ENCODE assay signal across 13 mouse cellular contexts in the genomic region with DNA sequence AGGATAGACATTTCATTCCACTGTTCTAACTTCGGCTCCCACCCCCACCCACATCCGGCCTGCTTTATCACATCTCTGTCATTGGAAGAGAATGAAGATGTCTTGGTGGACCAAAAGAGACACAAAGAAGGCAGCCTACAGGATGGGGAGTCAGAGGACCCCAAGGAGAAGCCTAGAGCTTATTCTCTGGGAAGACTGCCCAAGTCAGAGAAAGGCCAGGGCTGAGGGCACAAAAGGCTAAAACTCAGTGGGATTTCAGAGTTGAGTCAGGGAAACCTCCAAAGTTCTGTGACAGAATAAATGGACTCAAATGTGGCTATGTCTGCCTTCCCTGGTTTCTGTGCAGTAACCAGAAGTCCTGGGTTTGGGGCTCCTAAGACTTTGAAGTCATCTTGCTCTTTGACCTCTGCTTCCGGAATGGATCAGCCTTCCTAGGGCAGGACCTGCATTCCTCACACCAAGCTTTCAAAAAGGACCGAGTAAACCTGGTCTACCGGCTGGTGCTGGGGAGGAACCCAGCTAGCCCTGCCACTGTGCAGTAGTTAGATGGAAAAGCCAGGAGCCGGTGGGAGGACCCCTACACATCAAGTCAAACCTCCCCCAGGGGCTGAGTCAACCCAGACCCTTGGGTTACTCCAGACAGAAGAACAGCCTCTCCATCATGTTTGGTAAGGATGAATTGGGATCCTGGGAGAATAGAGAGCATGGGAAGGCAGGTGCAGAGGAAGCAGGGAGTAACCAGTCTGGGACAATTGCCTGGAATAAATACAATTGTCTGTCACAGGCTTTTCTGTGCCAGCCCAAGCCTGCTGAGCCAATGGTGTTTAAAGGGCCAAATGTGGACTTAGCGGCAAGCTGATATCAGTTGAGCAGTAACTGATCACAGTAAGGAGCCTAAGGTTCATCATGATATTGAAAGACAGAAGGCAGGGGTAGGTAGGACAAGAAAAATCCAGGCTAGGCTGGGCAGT.
DNase-seq lines count a peak whose midpoint lies in the region; ATAC-seq and TF ChIP-seq lines count a peak whose summit lies in the region.
"Had no signal": no experiment of that assay in that cellular context is flagged by ENCODE, and none has a peak within 500 bp of the region (broad histone marks: within the 10 kb centered on the region; RNA-seq: fewer than 3 reads in every experiment).

No protein-coding gene starts in this region.

- TF ChIP-seq EP300 in heart, adult 2 months (IDR thresholded peaks at IDR 0.05; ENCODE audit: insufficient read depth, low read depth, low read length), result no peak

- no peak for TF ChIP-seq POLR2A in heart, adult 2 months (IDR thresholded peaks at IDR 0.05; ENCODE audit: insufficient read depth, low read depth, low read length)

- H3K9ac ChIP-seq in heart, adult 2 months (ENCODE audit: low read depth, low read length), result no peak overlapping the region
- H3K9ac ChIP-seq in heart, embryonic 11.5 days (ENCODE audit: low read depth, low read length), result no peak overlapping the region
- H3K9ac ChIP-seq: embryonic facial prominence, embryonic 13.5 days; limb, embryonic 15.5 days; lung, embryonic 14.5 days; midbrain, embryonic 15.5 days had no signal

- intact Hi-C loops in heart, adult 2 months (cut with DNase I), result no loop called here

- peaks cover 9% of the 10 kb centered on the region for H3K4me1 ChIP-seq in heart, adult 2 months (ENCODE audit: control insufficient read depth, insufficient read depth, low read length)
- H3K4me1 ChIP-seq in heart, embryonic 11.5 days (ENCODE audit: control insufficient read depth, insufficient read depth, low read length), result peaks cover 26% of the 10 kb centered on the region
- H3K4me1 ChIP-seq in brown adipose tissue, adult 24 weeks (ENCODE audit: control insufficient read depth, insufficient read depth, insufficient read length, low read length), result peaks cover 7% of the 10 kb centered on the region

- no peaks in the 10 kb centered on the region for H3K9me3 ChIP-seq in heart, embryonic 11.5 days (replicated peaks; ENCODE audit: control insufficient read depth, low read length)
- H3K9me3 ChIP-seq: embryonic facial prominence, embryonic 13.5 days; limb, embryonic 15.5 days; midbrain, embryonic 15.5 days had no signal

- H3K27me3 ChIP-seq in heart, adult 2 months (ENCODE audit: control insufficient read depth, insufficient read depth, low read length), result no peaks in the 10 kb centered on the region; the same call in 1 of the 2 replicates
- H3K27me3 ChIP-seq in heart, embryonic 11.5 days (ENCODE audit: control insufficient read depth, insufficient read depth, low read length), result no peaks in the 10 kb centered on the region
- H3K27me3 ChIP-seq: embryonic facial prominence, embryonic 13.5 days; limb, embryonic 15.5 days; midbrain, embryonic 15.5 days had no signal

- no peak overlapping the region for H3K4me2 ChIP-seq in heart, embryonic 11.5 days
- H3K4me2 ChIP-seq: embryonic facial prominence, embryonic 13.5 days; limb, embryonic 15.5 days; lung, embryonic 14.5 days; midbrain, embryonic 15.5 days had no signal

- H3K4me3 ChIP-seq in heart, adult 2 months, result no peak overlapping the region
- H3K4me3 ChIP-seq in heart, embryonic 11.5 days (ENCODE audit: low read depth, low read length), result no peak overlapping the region
- H3K4me3 ChIP-seq in brown adipose tissue, adult 24 weeks (ENCODE audit: insufficient read depth, low read depth, low read length), result no peak overlapping the region
- H3K4me3 ChIP-seq: embryonic facial prominence, embryonic 13.5 days; limb, embryonic 15.5 days; midbrain, embryonic 15.5 days had no signal

- 55% methylated on average over 7 of the region's 7 CpGs for WGBS in heart, adult 2 months
- WGBS in heart, embryonic 11.5 days (ENCODE audit: insufficient replicate concordance), result 63% methylated on average over 7 of the region's 7 CpGs

- peak overlapping the region; percentile 13; the same call in 1 of the 2 replicates for H3K27ac ChIP-seq in heart, adult 2 months
- no peak overlapping the region for H3K27ac ChIP-seq in heart, embryonic 11.5 days (ENCODE audit: low read depth, low read length)
- H3K27ac ChIP-seq in brown adipose tissue, adult 24 weeks (replicated peaks; ENCODE audit: low read depth, low read length), result peak overlapping the region; percentile 31; the same call in 1 of the 2 replicates
- H3K27ac ChIP-seq: embryonic facial prominence, embryonic 13.5 days; limb, embryonic 15.5 days; midbrain, embryonic 15.5 days had no signal

- H3K79me2 ChIP-seq in heart, adult 2 months (replicated peaks; ENCODE audit: control insufficient read depth, insufficient read depth, low read length), result no peaks in the 10 kb centered on the region

- peak in 1 of 2 experiments; percentile 19 for DNase-seq in heart, adult 2 months
- peak; percentile 67 for DNase-seq in R1 (ENCODE audit: low read depth, low spot score)
- DNase-seq in cerebellum, postnatal 14 days, result peak; percentile 77 to 87
- DNase-seq in gastrocnemius, postnatal 10 days, result no peak
- no peak for DNase-seq in ovary, postnatal 36 days (ENCODE audit: low spot score)
- DNase-seq: adrenal gland, adult 8-10 months; lung, embryonic 14.5 days; thymus, postnatal 36 days had no signal

- no peaks in the 10 kb centered on the region for H3K36me3 ChIP-seq in heart, adult 2 months (ENCODE audit: control insufficient read depth, insufficient read depth, low read length)
- H3K36me3 ChIP-seq in heart, embryonic 11.5 days (ENCODE audit: control insufficient read depth, insufficient read depth, low read length), result no peaks in the 10 kb centered on the region
- H3K36me3 ChIP-seq: embryonic facial prominence, embryonic 13.5 days; limb, embryonic 15.5 days; midbrain, embryonic 15.5 days had no signal

- ATAC-seq in heart, embryonic 11.5 days (replicated peaks; ENCODE audit: insufficient number of reproducible peaks, low FRiP score, low TSS enrichment), result no peak
- ATAC-seq: midbrain, embryonic 15.5 days had no signal

- TF ChIP-seq CTCF in heart, adult 2 months (IDR thresholded peaks at IDR 0.05), result no peak

Comparison
In these comparisons a context has a peak if more than half of its experiments do, and no peak if none do; other contexts are left out.
1. DNase-seq: peak in R1 (single experiment) and cerebellum, postnatal 14 days (2 of 2); none in gastrocnemius, postnatal 10 days (single experiment) and ovary, postnatal 36 days (single experiment).